Comparison of ENCODE assay signal across 12 mouse cellular contexts in the genomic region with DNA sequence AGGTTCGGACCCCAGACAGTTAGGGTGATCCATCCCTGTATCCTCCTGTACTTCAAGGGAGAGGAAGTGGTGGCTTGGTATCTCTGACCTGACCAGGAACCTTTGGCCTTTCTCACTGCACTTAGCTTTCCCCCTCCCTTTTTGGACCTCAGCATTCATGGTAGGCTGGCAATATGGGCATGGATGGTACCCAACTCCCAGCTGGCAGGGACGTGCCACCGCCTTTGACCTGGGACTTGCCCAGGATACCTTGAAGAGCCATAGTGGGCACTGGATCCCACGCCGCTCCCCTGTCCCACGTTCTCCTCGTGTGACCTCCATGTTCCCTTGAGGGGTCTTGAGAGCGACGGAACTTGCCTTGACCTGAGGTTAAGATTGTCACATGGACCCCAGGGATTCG. TPM values are rescaled to one million over a fixed set of nuclear protein-coding genes. Genes with fewer than 3 reads are reported as not detected.
DNase-seq lines count a peak whose midpoint lies in the region; ATAC-seq and TF ChIP-seq lines count a peak whose summit lies in the region.
"Had no signal": no experiment of that assay in that cellular context is flagged by ENCODE, and none has a peak within 500 bp of the region (broad histone marks: within the 10 kb centered on the region; RNA-seq: fewer than 3 reads in every experiment).

No protein-coding gene starts in this region.

- no peak for TF ChIP-seq CTCF in kidney, adult 2 months (conservative IDR thresholded peaks at IDR 0.05; ENCODE audit: insufficient read depth, insufficient read length, low read depth, low read length)

- 3% methylated on average over 10 of the region's 10 CpGs for WGBS in heart, embryonic 11.5 days (ENCODE audit: insufficient replicate concordance)
- WGBS in embryonic facial prominence, embryonic 10.5 days: 2% methylated on average over 10 of the region's 10 CpGs
- 3% methylated on average over 10 of the region's 10 CpGs for WGBS in hindbrain, embryonic 15.5 days
- 5% methylated on average over 10 of the region's 10 CpGs for WGBS in midbrain, embryonic 13.5 days
- 6% methylated on average over 10 of the region's 10 CpGs for WGBS in kidney, adult 2 months

- H3K36me3 ChIP-seq in heart, embryonic 11.5 days (ENCODE audit: control insufficient read depth, insufficient read depth, low read length): no peaks in the 10 kb centered on the region
- H3K36me3 ChIP-seq in embryonic facial prominence, embryonic 10.5 days (replicated peaks): no peaks in the 10 kb centered on the region
- no peaks in the 10 kb centered on the region for H3K36me3 ChIP-seq in hindbrain, embryonic 15.5 days
- no peaks in the 10 kb centered on the region for H3K36me3 ChIP-seq in midbrain, embryonic 13.5 days
- H3K36me3 ChIP-seq in kidney, adult 2 months (ENCODE audit: control insufficient read depth, insufficient read depth, low read length): no peaks in the 10 kb centered on the region
- H3K36me3 ChIP-seq: stomach, embryonic 15.5 days had no signal

- TF ChIP-seq POLR2A in kidney, adult 2 months (IDR thresholded peaks at IDR 0.05; ENCODE audit: low read depth, low read length): no peak

- no peaks in the 10 kb centered on the region for H3K9me3 ChIP-seq in heart, embryonic 11.5 days (replicated peaks; ENCODE audit: control insufficient read depth, low read length)
- H3K9me3 ChIP-seq in embryonic facial prominence, embryonic 10.5 days: no peaks in the 10 kb centered on the region
- no peaks in the 10 kb centered on the region for H3K9me3 ChIP-seq in hindbrain, embryonic 15.5 days
- no peaks in the 10 kb centered on the region for H3K9me3 ChIP-seq in midbrain, embryonic 13.5 days
- H3K9me3 ChIP-seq: stomach, embryonic 15.5 days had no signal

- H3K4me1 ChIP-seq in heart, embryonic 11.5 days (ENCODE audit: control insufficient read depth, insufficient read depth, low read length): peaks cover 9% of the 10 kb centered on the region; the same call in 1 of the 2 replicates
- peaks cover 29% of the 10 kb centered on the region for H3K4me1 ChIP-seq in embryonic facial prominence, embryonic 10.5 days
- H3K4me1 ChIP-seq in hindbrain, embryonic 15.5 days (replicated peaks): peaks cover 15% of the 10 kb centered on the region
- peaks cover 27% of the 10 kb centered on the region for H3K4me1 ChIP-seq in midbrain, embryonic 13.5 days (replicated peaks)
- no peaks in the 10 kb centered on the region for H3K4me1 ChIP-seq in kidney, adult 2 months (ENCODE audit: control insufficient read depth, insufficient read depth, low read length)

- DNase-seq in heart, postnatal 4 days: no peak
- peak; percentile 14 for DNase-seq in embryonic facial prominence, embryonic 10.5 days (ENCODE audit: low spot score)
- no peak for DNase-seq in thymus, adult 18-20 months
- no peak for DNase-seq in kidney, adult 2 months
- no peak for DNase-seq in adipocyte (ENCODE audit: low spot score)
- DNase-seq: gastrocnemius, postnatal 14 days had no signal

- no peak overlapping the region for H3K9ac ChIP-seq in heart, embryonic 11.5 days (ENCODE audit: low read depth, low read length)
- H3K9ac ChIP-seq in hindbrain, embryonic 15.5 days: no peak overlapping the region
- no peak overlapping the region for H3K9ac ChIP-seq in midbrain, embryonic 13.5 days (replicated peaks)
- H3K9ac ChIP-seq: stomach, embryonic 15.5 days had no signal

- H3K4me2 ChIP-seq in heart, embryonic 11.5 days: peak overlapping the region; percentile 55
- H3K4me2 ChIP-seq in hindbrain, embryonic 15.5 days: peak overlapping the region; percentile 39
- H3K4me2 ChIP-seq in midbrain, embryonic 13.5 days (replicated peaks): peak overlapping the region; percentile 55
- H3K4me2 ChIP-seq: stomach, embryonic 15.5 days had no signal

- peaks cover 58% of the 10 kb centered on the region for H3K27me3 ChIP-seq in heart, embryonic 11.5 days (ENCODE audit: control insufficient read depth, insufficient read depth, low read length)
- peaks cover 89% of the 10 kb centered on the region for H3K27me3 ChIP-seq in embryonic facial prominence, embryonic 10.5 days (replicated peaks; ENCODE audit: low read depth, poor library complexity, severe bottlenecking)
- peaks cover 69% of the 10 kb centered on the region for H3K27me3 ChIP-seq in hindbrain, embryonic 15.5 days
- peaks cover 74% of the 10 kb centered on the region for H3K27me3 ChIP-seq in midbrain, embryonic 13.5 days
- peaks cover 15% of the 10 kb centered on the region for H3K27me3 ChIP-seq in kidney, adult 2 months (replicated peaks; ENCODE audit: control insufficient read depth, insufficient read depth, low read length)

- no peak for ATAC-seq in heart, embryonic 11.5 days (replicated peaks; ENCODE audit: insufficient number of reproducible peaks, low FRiP score, low TSS enrichment)
- peak; percentile 29; the same call in 1 of the 2 replicates for ATAC-seq in hindbrain, embryonic 15.5 days (ENCODE audit: low FRiP score, low read depth)
- peak; percentile 31 for ATAC-seq in midbrain, embryonic 13.5 days
- ATAC-seq: intestine, embryonic 16.5 days had no signal

- H3K4me3 ChIP-seq in heart, embryonic 11.5 days (ENCODE audit: low read depth, low read length): peak overlapping the region; percentile 27; the same call in 1 of the 2 replicates
- peak overlapping the region; percentile 45 for H3K4me3 ChIP-seq in embryonic facial prominence, embryonic 10.5 days
- H3K4me3 ChIP-seq in hindbrain, embryonic 15.5 days: no peak overlapping the region
- peak overlapping the region; percentile 28; the same call in 1 of the 2 replicates for H3K4me3 ChIP-seq in midbrain, embryonic 13.5 days (replicated peaks)
- H3K4me3 ChIP-seq in kidney, adult 2 months (ENCODE audit: insufficient read depth, low read depth, low read length): no peak overlapping the region
- H3K4me3 ChIP-seq: layer of hippocampus, adult 2 months; stomach, embryonic 15.5 days had no signal

- no peak overlapping the region for H3K27ac ChIP-seq in heart, embryonic 11.5 days (ENCODE audit: low read depth, low read length)
- H3K27ac ChIP-seq in embryonic facial prominence, embryonic 10.5 days (replicated peaks): no peak overlapping the region
- H3K27ac ChIP-seq in hindbrain, embryonic 15.5 days (replicated peaks): 0 out of 2 replicates have a peak overlapping the region, but pooled peaks have one; percentile 18
- H3K27ac ChIP-seq in midbrain, embryonic 13.5 days: no peak overlapping the region
- no peak overlapping the region for H3K27ac ChIP-seq in kidney, adult 2 months (ENCODE audit: insufficient read depth, low read depth, low read length)
- H3K27ac ChIP-seq: layer of hippocampus, adult 2 months; stomach, embryonic 15.5 days had no signal

RNA-seq across cellular contexts. Expression of a gene that starts 10.9 kb away (rescaled TPM):
- 32.1 and 33.8 TPM in 2 replicates for polyA plus RNA-seq in heart, embryonic 11.5 days (2014; fragmentation: Nextera tagmentation; extraction: Ambion mirVana)
- 10 to 100 TPM; 24.1 to 24.3 TPM for total RNA-seq in heart, postnatal 4 days (2021)
- 42.0 and 45.0 TPM in 2 replicates for polyA plus RNA-seq in embryonic facial prominence, embryonic 10.5 days (2016; fragmentation: Nextera tagmentation; extraction: Ambion mirVana)
- polyA plus RNA-seq in hindbrain, embryonic 15.5 days (2015; fragmentation: Nextera tagmentation; extraction: Ambion mirVana): 29.3 and 33.3 TPM in 2 replicates
- polyA plus RNA-seq in midbrain, embryonic 13.5 days (2015; fragmentation: Nextera tagmentation; extraction: Ambion mirVana): 44.6 and 49.5 TPM in 2 replicates
- 3.7 and 4.4 TPM in 2 replicates for polyA plus RNA-seq in kidney, adult 2 months (2012; rRNA removed)

RNA-seq across cellular contexts. Expression of a gene that starts 11.3 kb away (rescaled TPM):
- 11.9 and 13.3 TPM in 2 replicates for polyA plus RNA-seq in heart, embryonic 11.5 days (2014; fragmentation: Nextera tagmentation; extraction: Ambion mirVana)
- total RNA-seq in heart, postnatal 4 days (2021): 1 to 10 TPM; 2.3 to 2.6 TPM
- polyA plus RNA-seq in embryonic facial prominence, embryonic 10.5 days (2016; fragmentation: Nextera tagmentation; extraction: Ambion mirVana): 8.5 and 10.8 TPM in 2 replicates
- polyA plus RNA-seq in hindbrain, embryonic 15.5 days (2015; fragmentation: Nextera tagmentation; extraction: Ambion mirVana): 23.6 and 37.9 TPM in 2 replicates
- polyA plus RNA-seq in midbrain, embryonic 13.5 days (2015; fragmentation: Nextera tagmentation; extraction: Ambion mirVana): 90.2 and 104 TPM in 2 replicates
- 0.20 TPM in 1 of 2 replicates, not detected in the other for polyA plus RNA-seq in kidney, adult 2 months (2012; rRNA removed)

Comparison
In these comparisons a context has a peak if more than half of its experiments do, and no peak if none do; other contexts are left out.
1. H3K4me3 ChIP-seq: peak in heart, embryonic 11.5 days (single experiment), embryonic facial prominence, embryonic 10.5 days (single experiment) and midbrain, embryonic 13.5 days (single experiment); none in hindbrain, embryonic 15.5 days (single experiment) and kidney, adult 2 months (single experiment).
2. Peak in every context shown above with its lines, with median percentiles within 50 percentile points of each other: H3K4me2 ChIP-seq.